Mouse (Mus musculus) thymus, postnatal 10 days (tissue): ENCODE data around the gene Ctu2.

Source experiments
- DNase-seq, 2 experiments: peaks; one replicate each; pipeline ENCODE4 v3.0.0; 2021; ENCODE audit warnings: low spot score in 2 of 2

Gene Ctu2

DNA sequence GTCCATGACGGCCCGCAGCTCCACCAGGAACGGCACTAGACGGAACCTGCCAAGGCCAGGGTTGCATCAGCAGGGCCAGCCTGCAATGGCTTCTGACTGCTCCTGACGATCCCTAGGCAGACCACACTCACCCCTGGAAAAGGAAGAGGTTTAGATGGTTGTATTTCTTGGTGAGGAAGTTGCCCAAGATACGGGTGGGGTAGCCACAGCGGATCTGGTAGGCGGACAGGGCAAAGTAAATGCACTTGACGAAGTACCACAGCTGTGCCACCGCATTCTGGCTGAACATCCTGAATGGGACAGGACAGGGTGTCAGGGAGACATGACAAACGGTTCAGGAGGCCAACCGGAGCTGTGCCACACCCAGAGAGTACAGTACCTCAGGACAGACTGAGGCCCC is 8.9 kb downstream of the Ctu2 start:
- DNase-seq: no peak

DNA sequence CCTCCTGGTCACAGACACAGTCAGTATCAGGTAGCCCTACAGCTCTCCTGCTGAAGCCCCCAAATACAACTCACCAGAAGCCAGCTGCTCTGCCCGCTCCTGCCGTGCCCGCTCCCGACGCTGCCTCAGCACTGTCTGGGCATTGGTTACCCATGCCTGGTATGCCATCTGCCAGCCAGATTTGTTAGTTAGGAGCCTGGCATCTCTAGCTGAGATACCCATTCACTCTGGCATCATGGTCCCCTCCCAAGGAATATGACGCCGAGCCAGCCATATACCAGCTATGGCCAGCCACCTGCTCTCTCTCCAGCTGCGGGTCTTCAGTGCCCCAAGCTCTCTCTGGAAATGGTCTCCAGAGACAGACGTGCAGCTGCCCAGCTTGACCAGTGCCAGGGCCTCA is 12.4 kb downstream of the Ctu2 start:
- DNase-seq: no peak

DNA sequence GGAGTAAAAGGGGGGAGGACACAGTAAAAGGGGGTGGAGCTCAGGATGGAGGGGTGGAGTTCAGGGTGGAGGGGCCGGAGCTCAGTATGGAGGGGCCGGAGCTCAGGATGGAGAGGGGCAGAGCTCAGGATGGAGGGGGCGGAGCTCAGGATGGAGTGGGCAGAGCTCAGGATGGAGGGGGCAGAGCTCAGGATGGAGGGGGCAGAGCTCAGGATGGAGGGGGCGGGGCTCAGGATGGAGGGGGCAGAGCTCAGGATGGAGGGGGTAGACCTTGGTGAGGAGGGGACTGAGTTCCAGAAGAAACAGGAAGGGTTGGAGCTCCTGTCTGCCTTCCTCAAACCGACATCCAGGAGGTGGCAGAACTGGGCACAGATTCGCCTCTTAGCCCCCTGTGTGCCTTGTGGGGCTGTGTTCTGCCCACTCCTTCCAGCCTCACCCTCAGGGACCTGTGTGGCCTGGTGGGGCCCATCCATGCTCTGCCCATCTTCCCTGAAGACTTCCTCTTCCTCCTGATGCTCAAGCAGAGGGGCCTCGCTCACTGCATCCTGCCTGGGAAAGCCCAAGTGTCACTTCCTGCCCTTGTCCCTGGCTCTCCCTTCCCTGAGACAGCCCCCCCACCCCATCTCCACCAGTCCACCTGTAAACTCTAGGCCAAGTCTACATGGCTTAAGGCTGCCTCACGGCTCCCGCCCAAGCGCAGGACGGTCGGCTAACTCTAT is 21.2 kb downstream of the Ctu2 start:
- DNase-seq: no peak

DNA sequence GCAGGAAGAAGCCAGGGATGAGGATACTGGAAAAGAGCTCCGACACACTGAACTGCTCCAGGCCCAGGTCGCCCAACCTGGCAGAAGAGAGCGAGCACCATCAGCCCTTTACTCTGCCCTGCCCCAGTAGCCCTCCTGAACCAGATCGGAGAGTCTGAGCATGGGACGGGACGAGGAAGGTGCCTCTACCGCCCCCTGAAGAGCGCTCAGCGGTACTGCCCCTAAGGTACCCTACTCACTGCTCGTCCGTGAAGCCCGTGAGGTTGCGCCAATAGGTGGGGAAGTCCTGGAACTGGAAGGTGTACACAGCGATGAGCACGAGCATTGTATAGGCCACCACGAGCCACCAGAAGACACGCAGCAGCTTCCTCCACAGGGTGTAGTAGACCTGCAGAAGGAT is 22.0 kb downstream of the Ctu2 start:
- no peak for DNase-seq

DNA sequence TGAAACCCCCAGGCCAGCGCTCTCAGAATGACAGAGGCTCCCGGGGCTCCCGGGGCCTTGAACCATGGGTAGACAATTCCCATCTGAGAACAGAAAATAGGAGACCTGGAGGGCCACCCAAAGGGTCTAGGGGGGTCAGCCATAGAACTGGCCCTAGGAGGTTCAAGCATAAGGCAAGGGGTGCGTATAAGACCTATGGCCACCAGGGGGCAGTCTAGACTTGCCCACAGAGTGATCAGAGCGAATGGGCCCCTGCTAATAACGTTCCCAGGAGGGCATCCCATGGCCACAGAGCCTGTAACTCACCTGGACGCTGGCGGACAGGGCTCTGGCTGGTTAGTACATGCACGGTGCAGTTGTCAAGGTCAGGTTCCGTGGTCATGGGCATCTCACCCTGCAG is 24.9 kb downstream of the Ctu2 start:
- DNase-seq: peak; percentile 40 to 81

DNA sequence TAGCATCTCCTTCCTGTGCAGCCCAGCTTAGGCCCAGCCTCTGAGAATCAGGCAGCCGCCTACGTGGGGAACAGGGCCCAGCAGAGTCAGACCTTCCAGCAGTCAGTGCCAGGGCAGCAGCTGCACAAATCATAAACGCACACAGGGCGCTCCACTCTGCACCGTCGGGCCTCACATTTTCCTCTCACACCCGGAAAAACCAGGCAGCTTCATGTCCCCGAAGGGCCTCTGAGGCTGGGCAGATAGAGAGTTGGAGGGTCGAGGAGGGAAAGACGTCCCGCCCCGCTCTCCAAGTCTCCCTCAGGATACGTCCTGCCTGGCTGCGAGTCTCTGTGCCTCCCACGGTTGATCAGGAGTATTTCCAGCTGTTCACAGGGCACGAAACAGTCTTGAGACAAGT is 35.6 kb downstream of the Ctu2 start:
- DNase-seq: no peak

DNA sequence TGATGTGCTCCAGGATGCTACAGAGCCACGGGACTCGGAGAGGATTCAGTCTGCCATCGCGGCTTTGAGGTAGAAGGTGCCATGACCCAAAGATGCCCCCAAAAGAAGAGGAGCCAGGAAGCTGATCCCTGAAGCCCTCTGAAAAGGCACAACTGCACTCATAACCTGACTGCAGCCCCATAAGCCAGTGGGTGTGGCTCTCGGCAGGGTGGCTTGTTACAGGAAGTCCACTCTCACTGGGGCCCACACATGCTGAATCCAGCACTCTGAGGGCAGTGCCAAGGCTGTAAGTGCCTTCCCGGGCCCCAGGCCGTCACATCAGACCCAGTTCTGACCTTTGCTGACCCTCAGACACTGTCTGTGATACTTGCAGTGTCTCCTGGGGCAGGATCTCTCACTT is 36.4 kb downstream of the Ctu2 start:
- no peak for DNase-seq

DNA sequence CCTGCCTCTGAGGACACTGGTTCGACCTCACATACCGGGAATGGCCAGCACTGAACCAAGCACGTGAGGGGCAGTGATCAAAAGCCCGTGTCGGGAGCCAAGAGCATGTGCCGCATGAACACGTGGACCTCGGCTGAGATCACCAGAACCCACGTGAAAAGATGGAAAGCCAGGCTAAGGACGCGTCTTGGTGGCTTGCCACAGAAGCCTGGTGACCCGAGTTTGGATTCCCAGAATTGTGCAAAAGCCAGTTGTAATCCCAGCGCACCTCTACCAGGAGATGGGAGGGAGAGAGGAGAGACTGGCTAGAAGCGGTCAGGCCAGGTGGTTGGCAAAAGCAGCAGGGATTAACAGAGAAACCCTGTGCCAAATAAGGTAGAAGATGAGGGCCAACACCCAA is 39.8 kb downstream of the Ctu2 start:
- no peak for DNase-seq

DNA sequence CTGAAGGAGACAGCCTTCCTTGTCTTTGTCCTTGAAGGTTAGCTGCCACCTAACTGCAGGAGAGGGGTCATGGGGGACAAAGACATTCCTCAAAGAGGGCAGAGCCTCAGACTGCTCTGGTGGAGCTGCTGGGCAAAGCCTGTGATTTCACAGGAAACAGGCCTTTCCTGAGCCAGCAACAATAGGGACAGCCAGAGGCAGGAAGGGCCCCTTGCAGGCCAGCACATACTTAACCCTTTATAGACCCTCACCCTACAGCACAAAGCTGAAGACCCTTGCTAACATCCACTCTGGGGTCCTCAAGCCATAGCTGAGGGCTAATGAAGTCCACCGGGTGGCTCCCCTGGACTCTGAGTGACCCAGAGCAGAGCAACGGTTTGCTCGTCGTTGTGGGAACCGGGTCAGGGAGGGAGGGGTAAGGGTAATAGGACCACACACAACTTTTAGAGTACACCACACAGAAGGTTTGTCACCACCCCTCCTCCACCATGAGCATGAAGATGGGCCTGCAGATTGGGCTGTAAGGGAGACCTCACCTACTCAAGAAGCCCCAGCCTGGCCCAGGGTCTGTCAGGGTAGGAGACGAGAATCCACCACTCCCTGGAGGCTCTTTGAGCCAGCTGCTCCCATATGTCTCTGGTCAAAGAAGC is 41.7 kb downstream of the Ctu2 start:
- no peak for DNase-seq

DNA sequence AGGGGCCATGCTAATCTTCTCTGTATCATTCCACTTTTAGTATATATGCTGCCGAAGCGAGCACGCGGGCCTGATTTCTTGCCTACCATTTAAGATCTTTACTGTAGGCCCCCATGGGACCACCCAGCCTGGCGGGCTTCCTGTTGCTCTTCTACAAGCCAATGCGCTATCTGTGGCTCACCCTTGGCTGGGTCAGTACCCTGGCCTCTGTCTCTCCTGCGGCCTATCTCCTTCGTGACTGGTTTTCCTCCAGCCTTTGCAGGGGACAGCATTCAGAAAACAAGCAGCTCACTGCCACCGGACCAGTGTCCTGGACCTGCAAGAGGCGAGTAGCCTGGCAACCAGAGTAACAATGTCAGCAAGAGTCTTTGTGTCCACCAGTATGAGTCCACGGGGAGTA is 44.7 kb downstream of the Ctu2 start:
- DNase-seq: no peak

DNA sequence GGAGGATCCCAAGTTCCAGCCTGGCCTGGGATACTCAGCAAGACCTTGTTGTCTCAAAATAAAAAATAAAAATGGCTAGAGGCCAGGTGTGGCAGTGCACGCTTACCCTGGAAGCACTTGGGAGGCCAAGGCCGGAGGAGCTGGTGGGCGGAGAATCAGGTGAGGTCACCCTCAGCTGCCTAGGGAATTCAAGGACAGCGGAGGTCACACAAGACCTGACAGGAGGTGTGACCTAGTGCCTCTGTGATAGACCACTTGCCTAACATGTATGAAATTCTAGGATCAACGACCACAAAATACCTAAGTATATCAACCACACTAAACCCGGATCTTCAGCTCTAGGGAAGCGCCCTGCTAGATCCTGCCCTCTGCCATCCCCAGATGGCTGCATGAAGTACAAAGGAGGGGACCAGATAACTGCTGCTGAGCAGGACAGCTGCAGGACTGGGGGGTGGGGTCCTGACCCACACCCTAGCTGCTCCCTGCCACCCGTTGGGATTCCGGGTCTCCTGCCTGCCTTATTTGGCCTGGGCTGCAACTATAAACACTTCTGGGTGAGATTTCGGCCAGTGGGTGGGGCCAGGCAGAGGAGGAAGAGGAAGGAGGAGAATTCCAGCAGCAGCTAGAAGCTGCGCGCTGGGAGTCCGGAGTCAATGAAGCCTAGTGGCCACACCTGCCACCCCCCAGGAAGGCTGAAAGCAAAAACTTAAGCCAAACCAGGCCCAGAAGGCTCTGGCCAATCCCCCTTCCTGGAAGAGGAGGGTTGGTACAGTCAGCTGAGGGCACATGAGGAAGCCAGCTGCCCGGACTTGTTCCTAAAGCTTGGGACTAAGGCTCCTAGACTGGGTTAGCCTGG is 47.1 kb downstream of the Ctu2 start:
- no peak for DNase-seq

DNA sequence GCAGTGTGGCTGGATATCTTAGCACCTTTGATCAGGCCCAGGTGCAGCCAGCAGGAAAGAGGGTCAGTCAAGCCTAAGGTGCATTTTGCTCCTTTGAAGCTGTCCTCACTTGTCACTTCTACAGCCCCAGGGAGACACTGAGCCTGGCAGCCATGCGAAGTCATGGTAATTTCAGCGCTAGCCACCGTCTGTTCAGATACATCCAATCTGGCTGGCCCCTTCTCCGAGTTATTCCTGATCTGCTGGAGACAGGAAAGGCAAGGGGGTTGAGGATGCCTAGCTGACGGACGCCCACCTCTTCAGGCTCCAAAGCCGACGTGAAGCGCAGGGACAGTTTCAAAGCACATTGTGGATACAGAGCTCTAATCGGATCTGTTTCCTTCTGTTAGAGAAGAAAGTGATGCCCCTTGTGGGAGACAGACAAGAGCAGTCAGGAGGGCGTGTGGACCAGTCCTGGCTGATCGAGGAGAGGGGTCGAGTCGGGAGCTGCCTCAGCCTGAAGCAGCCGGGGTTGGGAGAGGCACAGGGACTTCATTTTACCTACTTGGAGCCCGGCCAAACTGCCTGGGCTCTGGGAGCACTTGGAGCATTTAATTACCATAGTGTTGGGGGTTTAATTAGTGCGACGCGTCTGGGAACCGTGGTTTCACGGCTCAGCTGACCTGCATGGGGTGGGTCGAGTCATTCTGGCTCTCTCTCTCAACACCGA is 47.9 kb downstream of the Ctu2 start:
- no peak for DNase-seq

DNA sequence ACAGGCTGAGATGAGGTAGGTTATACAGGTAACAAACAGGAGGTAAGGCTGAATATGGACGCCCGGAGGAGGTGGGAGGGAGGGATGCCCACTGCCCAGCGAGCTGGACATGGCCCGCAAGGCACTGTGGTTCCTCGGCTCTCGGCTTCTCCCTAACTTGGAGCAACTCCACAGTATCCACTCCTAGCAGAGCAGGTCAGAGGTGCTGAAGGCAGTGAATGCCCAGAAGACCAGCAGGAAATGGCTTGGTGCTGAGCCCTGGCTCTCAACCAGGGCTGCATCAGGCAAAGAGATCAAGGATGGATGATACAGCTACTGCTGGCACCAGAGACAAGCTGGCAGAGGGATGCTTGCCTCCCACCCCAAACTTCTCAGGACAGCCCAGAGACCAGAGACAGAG is 48.6 kb downstream of the Ctu2 start:
- no peak for DNase-seq

DNA sequence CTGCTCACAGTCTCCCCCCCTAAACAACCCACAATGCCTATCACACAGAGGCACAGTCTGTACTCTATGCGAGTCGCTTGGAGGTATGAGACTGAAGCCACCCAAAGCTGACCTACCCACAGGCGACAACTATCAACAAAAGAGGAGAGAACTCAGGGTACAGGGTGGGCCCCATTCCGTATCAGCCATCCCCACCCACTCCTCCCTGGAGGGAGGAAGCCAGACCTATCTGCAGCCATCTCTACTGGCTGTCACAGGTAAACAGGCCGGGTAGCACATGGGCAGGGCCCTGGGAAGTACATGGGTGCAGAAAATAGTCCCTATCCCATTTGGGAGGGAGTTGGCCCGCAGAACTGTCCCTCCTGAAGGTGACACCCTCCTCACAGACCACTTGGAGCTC is 49.1 kb downstream of the Ctu2 start:
- no peak for DNase-seq

DNA sequence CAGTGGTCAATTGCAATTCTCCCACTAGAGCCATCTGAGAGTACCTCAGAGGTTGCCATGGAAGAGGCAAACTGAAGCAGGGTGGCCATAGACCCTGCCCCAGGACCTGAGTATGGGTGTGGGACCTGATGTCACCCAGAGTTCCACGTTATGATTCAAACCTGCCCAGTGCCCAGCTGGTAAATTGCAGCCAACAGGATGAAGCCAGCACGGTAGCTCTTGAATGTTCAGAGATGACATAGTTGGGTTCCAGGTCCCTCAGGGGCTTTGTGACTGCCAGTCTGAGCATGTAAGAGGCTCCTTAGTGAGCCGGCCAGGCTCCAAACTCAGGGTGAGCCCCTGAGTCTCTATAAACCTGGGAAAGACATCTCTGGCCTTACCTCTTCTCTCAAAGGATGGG is 50.1 kb downstream of the Ctu2 start:
- DNase-seq: no peak

DNA sequence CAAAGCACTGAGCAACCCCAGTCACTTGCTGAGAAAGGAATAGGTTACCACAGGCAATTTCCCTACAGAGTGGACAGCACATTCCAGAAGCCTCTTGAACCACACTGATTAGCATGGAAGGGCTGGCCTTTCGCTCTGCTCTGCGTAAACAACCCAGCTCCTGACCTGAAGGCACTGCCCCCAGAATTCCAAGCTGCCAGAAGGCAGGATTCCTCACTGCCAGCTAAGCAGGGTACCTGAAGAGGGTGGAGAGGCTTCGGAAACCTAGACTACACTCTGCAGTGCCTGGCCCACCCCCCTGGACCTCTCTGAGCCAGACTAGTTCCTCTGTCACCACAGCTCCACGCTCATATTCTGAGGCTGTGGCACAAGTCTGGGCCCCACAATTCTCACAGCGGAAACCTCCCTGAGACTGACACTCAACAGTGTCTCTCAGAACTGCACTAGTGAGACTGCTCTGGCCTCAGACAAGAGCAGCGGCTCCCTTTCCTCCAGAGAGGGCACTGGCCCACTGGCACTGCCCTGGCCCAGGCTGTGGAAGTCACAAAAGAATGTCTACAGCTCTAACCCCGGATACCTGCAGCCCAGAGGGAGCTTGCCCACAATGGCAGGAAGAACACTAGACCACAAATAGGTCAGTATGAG is 50.7 kb downstream of the Ctu2 start:
- peak; percentile 16 to 26 for DNase-seq

DNA sequence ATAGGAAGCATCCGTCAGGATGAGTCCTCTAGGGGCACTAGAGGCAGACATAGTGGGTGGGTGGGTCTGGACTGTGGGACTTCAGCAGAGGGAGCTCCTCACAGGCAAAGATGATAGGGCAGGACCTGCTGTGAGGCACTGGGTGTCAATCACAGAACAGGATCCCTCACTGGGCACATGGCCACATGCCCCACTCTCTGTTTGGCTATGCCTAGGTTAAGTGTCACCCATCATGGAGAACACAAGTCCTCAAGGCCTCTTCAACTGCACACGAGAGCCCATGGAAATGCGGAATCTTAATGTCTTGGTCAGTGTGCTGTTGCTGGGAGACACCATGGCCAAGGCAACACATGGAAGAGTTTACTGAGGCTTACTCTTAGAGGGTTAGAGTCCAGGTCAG is 52.0 kb downstream of the Ctu2 start:
- DNase-seq: no peak

DNA sequence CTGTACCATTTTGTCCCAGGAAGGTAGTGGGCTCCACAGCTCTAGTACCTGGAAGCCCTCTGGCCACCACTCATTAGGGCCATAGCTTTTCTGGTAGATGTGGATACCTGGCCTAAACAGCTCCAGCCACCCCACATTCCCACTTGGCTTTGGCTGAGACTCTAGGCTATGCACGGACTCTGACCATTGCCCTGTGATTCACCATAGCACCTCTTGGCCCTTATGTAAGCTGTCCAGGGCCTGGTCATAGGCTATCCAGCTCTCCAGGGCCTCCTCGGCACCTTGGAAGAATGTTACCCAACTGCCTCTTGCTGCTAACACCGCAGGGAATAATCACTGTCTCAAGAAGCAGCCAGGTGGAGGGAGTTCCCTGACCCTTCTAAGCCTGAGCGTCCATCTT is 53.2 kb downstream of the Ctu2 start:
- DNase-seq: no peak

DNA sequence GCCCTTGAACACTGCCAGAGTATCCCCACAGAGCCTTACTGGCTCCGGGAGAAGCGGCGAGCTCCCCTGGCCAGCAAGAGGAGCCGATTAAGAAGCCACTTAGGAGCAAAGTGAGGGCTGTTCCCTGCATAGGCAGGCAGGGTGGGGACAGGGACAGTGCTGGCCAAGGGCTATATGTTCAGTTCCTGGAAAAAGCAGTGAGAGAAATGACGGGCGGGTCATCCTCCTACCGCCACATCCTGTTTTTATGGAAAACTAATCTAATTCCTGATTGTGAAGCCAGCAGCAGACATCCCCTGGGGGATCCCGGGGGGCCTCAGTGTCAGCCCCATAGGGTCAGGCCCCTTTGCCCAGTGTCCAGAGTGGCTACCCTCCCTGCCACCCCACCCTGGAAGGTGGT is 55.4 kb downstream of the Ctu2 start:
- DNase-seq: no peak
